Mouse (Mus musculus) right cerebral cortex, postnatal 10 days (tissue): ENCODE results near the gene B4galt4.

ENCODE experiments used
- DNase-seq, 2 experiments: peaks; one replicate each; pipeline ENCODE4 v3.0.0; 2021; ENCODE audit warnings: low spot score in 2 of 2

B4galt4 gene

GRCm38 (mm10) chr16:38728576-38729132 lies 13.4 kb upstream of the B4galt4 start:
- no peak for DNase-seq

- no peak for DNase-seq
Measured at GRCm38 (mm10) chr16:38729139-38729538, 12.9 kb upstream of the B4galt4 start.

- peak in 1 of 2 experiments; percentile 56 for DNase-seq
Measured at GRCm38 (mm10) chr16:38729610-38730288, 12.3 kb upstream of the B4galt4 start.

GRCm38 (mm10) chr16:38730921-38731320 lies 11.1 kb upstream of the B4galt4 start:
- DNase-seq, result no peak

- no peak for DNase-seq
Measured at GRCm38 (mm10) chr16:38741204-38741903, 710 bp upstream of the B4galt4 start.

GRCm38 (mm10) chr16:38742659-38743131 lies 631 bp downstream of the B4galt4 start:
- DNase-seq, result peak in 1 of 2 experiments; percentile 40

- no peak for DNase-seq
Measured at GRCm38 (mm10) chr16:38743941-38744673, 2.0 kb downstream of the B4galt4 start.

GRCm38 (mm10) chr16:38750803-38751202 lies 8.7 kb downstream of the B4galt4 start:
- no peak for DNase-seq

- no peak for DNase-seq
Measured at GRCm38 (mm10) chr16:38753631-38754030, 11.6 kb downstream of the B4galt4 start.

- no peak for DNase-seq
Measured at GRCm38 (mm10) chr16:38755452-38756176, 13.6 kb downstream of the B4galt4 start.

GRCm38 (mm10) chr16:38756177-38756503 lies 14.1 kb downstream of the B4galt4 start:
- DNase-seq, result peak in 1 of 2 experiments; percentile 48

- no peak for DNase-seq
Measured at GRCm38 (mm10) chr16:38756572-38756971, 14.5 kb downstream of the B4galt4 start.

- DNase-seq, result no peak
Measured at GRCm38 (mm10) chr16:38757626-38758025, 15.6 kb downstream of the B4galt4 start.

GRCm38 (mm10) chr16:38758104-38758861 lies 16.2 kb downstream of the B4galt4 start:
- peak in 1 of 2 experiments; percentile 59 for DNase-seq

- no peak for DNase-seq
Measured at GRCm38 (mm10) chr16:38760239-38760638, 18.2 kb downstream of the B4galt4 start.

GRCm38 (mm10) chr16:38760834-38761375 lies 18.8 kb downstream of the B4galt4 start:
- DNase-seq, result no peak

GRCm38 (mm10) chr16:38761972-38762371 lies 19.9 kb downstream of the B4galt4 start:
- no peak for DNase-seq

- no peak for DNase-seq
Measured at GRCm38 (mm10) chr16:38762401-38762800, 20.3 kb downstream of the B4galt4 start.

- no peak for DNase-seq
Measured at GRCm38 (mm10) chr16:38763508-38763907, 21.4 kb downstream of the B4galt4 start.

- DNase-seq, result no peak
Measured at GRCm38 (mm10) chr16:38766671-38767070, 24.6 kb downstream of the B4galt4 start.
